Mouse (Mus musculus) CH12.LX (cell line): ENCODE measurements around the gene Frem2. TPM values are rescaled to one million over a fixed set of nuclear protein-coding genes. Genes with fewer than 3 reads are reported as not detected.

Source experiments
- DNase-seq: peaks from one replicate; pipeline ENCODE4 v3.0.0-alpha.2; 2013; ENCODE audit errors: extremely low read depth
- H3K27ac ChIP-seq: 2 replicates; pipeline ENCODE4 v1.5.1; 2012; ENCODE audit warnings: low read depth, mild to moderate bottlenecking, control low read depth, moderate library complexity; ENCODE audit not compliant: insufficient read depth
- H3K27me3 ChIP-seq: replicated peaks from 2 replicates; pipeline ENCODE3; 2012; ENCODE audit warnings: inconsistent platforms
- H3K36me3 ChIP-seq, 2 experiments: replicated peaks in 1 of 2; 2 replicates each; pipeline versions ENCODE3 to v1.6.1; 2012; ENCODE audit warnings: inconsistent platforms in 1 of 2, low read length in 1 of 2, mild to moderate bottlenecking in 1 of 2, mixed read lengths in 1 of 2, moderate library complexity in 1 of 2; ENCODE audit not compliant: control insufficient read depth in 1 of 2, insufficient read depth in 1 of 2
- H3K4me1 ChIP-seq, 2 experiments: 2 replicates each; pipeline ENCODE4 v1.6.1; 2012; ENCODE audit warnings: inconsistent platforms in 1 of 2, moderate library complexity in 1 of 2; ENCODE audit not compliant: insufficient read depth in 2 of 2, control insufficient read depth in 1 of 2
- H3K4me2 ChIP-seq: 2 replicates; pipeline ENCODE4 v1.6.1; 2012; ENCODE audit warnings: low read depth, mild to moderate bottlenecking, control low read depth; ENCODE audit not compliant: poor library complexity, insufficient read depth, severe bottlenecking
- H3K4me3 ChIP-seq, 3 experiments: fragments of 150-350 bp in 1 of 3; sonication (generic) in 1 of 3; replicated peaks in 1 of 3; 2 replicates each; pipeline versions ENCODE3 to v1.5.1; 2011 to 2012; ENCODE audit warnings: low read depth in 2 of 3, low read length in 2 of 3, mild to moderate bottlenecking in 2 of 3, moderate library complexity in 2 of 3, control low read depth in 1 of 3, improper control_type of control experiment in 1 of 3, inconsistent platforms in 1 of 3, mixed read lengths in 1 of 3; ENCODE audit not compliant: poor library complexity in 1 of 3
- H3K79me2 ChIP-seq: replicated peaks from 2 replicates; pipeline ENCODE4 v1.6.1; 2012; ENCODE audit warnings: mild to moderate bottlenecking, moderate library complexity; ENCODE audit not compliant: control insufficient read depth, poor library complexity, insufficient read depth, severe bottlenecking; ENCODE audit errors: extremely low read depth
- H3K9ac ChIP-seq: 2 replicates; pipeline ENCODE4 v1.6.1; 2012; ENCODE audit warnings: low read depth, mild to moderate bottlenecking, control low read depth, moderate library complexity; ENCODE audit not compliant: insufficient read depth
- H3K9me3 ChIP-seq: replicated peaks from 2 replicates; pipeline ENCODE3; 2012; ENCODE audit warnings: low read length, inconsistent platforms, mixed read lengths
- CHD2 ChIP-seq: IDR thresholded peaks from 2 replicates; pipeline ENCODE4 v1.6.1; 2011; ENCODE audit warnings: low read length, improper control_type of control experiment
- CTCF ChIP-seq, 2 experiments: IDR thresholded peaks in 1 of 2; conservative IDR thresholded peaks in 1 of 2; 2 replicates each; pipeline ENCODE4 v1.5.1; 2011 to 2012; ENCODE audit warnings: low read depth in 2 of 2, low read length in 2 of 2, improper control_type of control experiment in 1 of 2, inconsistent platforms in 1 of 2, mild to moderate bottlenecking in 1 of 2, moderate library complexity in 1 of 2
- ELF1 ChIP-seq: IDR thresholded peaks from 2 replicates; pipeline ENCODE4 v1.6.1; 2014; ENCODE audit warnings: low read depth, mild to moderate bottlenecking, inconsistent platforms, low read length, improper control_type of control experiment
- EP300 ChIP-seq: IDR thresholded peaks from 2 replicates; pipeline ENCODE4 v1.6.1; 2011; ENCODE audit warnings: low read length, improper control_type of control experiment
- JUN ChIP-seq: IDR thresholded peaks from 2 replicates; pipeline ENCODE4 v1.6.1; 2011; ENCODE audit warnings: low read depth, mild to moderate bottlenecking, low read length, improper control_type of control experiment, moderate library complexity; ENCODE audit not compliant: insufficient read depth
- JUND ChIP-seq: conservative IDR thresholded peaks from 2 replicates; pipeline ENCODE4 v1.6.1; 2011; ENCODE audit warnings: low read depth, low read length, improper control_type of control experiment
- MEF2A ChIP-seq: IDR thresholded peaks from 2 replicates; pipeline ENCODE4 v1.6.1; 2014; ENCODE audit warnings: low read depth, mild to moderate bottlenecking, inconsistent platforms, low read length, improper control_type of control experiment, borderline replicate concordance
- NELFE ChIP-seq: IDR thresholded peaks from 2 replicates; pipeline ENCODE4 v1.6.1; 2011; ENCODE audit warnings: low read depth, low read length, improper control_type of control experiment
- PAX5 ChIP-seq: IDR thresholded peaks from 2 replicates; pipeline ENCODE4 v1.6.1; 2012; ENCODE audit warnings: low read length, inconsistent platforms, mixed read lengths
- POLR2A ChIP-seq: IDR thresholded peaks from 2 replicates; pipeline ENCODE4 v1.6.1; 2011; ENCODE audit warnings: low read depth, mild to moderate bottlenecking, improper control_type of control experiment, low read length
- RAD21 ChIP-seq: IDR thresholded peaks from 2 replicates; pipeline ENCODE4 v1.6.1; 2011; ENCODE audit warnings: low read depth, mild to moderate bottlenecking, low read length, improper control_type of control experiment, moderate library complexity
- USF1 ChIP-seq: IDR thresholded peaks from 2 replicates; pipeline ENCODE4 v1.6.1; 2014; ENCODE audit warnings: low read depth, mild to moderate bottlenecking, inconsistent platforms, low read length, improper control_type of control experiment
- USF2 ChIP-seq: conservative IDR thresholded peaks from 2 replicates; pipeline ENCODE4 v1.6.1; 2011; ENCODE audit warnings: low read depth, low read length, improper control_type of control experiment
- ZKSCAN1 ChIP-seq: IDR thresholded peaks from 2 replicates; pipeline ENCODE4 v1.6.1; 2012; ENCODE audit warnings: low read depth, inconsistent platforms, low read length, improper control_type of control experiment, borderline replicate concordance
- dilution Hi-C: fragments of 300-500 bp; cut with MboI; formaldehyde crosslinking; loops from 2 replicates; pipeline ENCODE4 v1.14.3; 2020; ENCODE audit warnings: low sequenced_read_pairs; ENCODE audit not compliant: extremely low pct_unique_long_range_greater_than_20kb, extremely low pct_ligation_motif_present
- in situ Hi-C: fragments of 300-500 bp; cut with MboI; formaldehyde crosslinking; loops from 3 replicates; pipeline ENCODE4 v1.14.3; 2019; ENCODE audit warnings: low sequenced_read_pairs, low pct_ligation_motif_present, low pct_unique_long_range_greater_than_20kb, mixed read lengths
- polyA plus RNA-seq: library from polyadenylated mRNA; unstranded; fragments of >175 nt; gene quantifications from 2 replicates; pipeline ENCODE4 v1.2.1, GENCODE M21; 2012; ENCODE audit warnings: low read depth; ENCODE audit not compliant: insufficient read length
- total RNA-seq, 2 experiments: library from RNA; depleted of rRNA; stranded (reverse); fragments of 300-350 nt in 1 of 2; fragments of >200 nt in 1 of 2; gene quantifications; 2 replicates each; pipeline ENCODE4 v1.2.3; 2012 to 2014

The Frem2 gene
- total and polyA plus RNA-seq, 3 experiments, result 0.04 to 0.09 (median 0.04) TPM

DNA sequence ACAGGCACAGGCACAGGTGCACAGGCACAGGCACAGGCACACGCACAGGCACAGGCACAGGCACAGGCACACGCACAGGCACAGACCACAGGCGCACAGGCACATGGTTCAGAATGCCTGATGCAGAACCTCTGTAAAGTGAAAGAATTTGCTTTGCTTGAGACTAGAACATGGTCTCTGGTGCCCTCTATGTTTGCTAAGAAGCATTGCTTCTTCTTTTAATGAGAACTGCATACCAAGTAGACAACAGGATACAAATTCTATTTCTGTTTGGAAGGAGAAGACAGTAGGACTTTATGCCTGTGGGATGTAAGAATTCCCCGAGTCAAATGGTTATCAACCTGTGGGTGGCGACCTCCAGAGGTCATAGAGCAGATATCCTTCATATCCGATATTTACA lies 154.7 kb downstream of the Frem2 start:
- no peak overlapping the region for H3K4me2 ChIP-seq
- no peak overlapping the region for H3K27ac ChIP-seq
- in situ Hi-C loops (no loop called here), dilution Hi-C loops (no loop called here)
- H3K9ac ChIP-seq, result no peak overlapping the region
- H3K36me3 ChIP-seq, result no peaks in the 10 kb centered on the region
- no peaks in the 10 kb centered on the region for H3K79me2 ChIP-seq
- peak; percentile 21 for DNase-seq
- peak; percentile 36 to 70; a peak in 3 of 4 replicates for TF ChIP-seq CTCF (conservative IDR thresholded peaks at IDR 0.05 in 1 of 2, IDR thresholded peaks at IDR 0.05 in 1 of 2; ENCODE audit: low read depth in 2 of 2, low read length in 2 of 2)
- peak; percentile 72 for TF ChIP-seq RAD21
- TF ChIP-seq USF2, result no peak
- TF ChIP-seq NELFE, result no peak
- no peak for TF ChIP-seq CHD2
- TF ChIP-seq POLR2A, result no peak
- TF ChIP-seq USF1, result no peak
- no peak for TF ChIP-seq JUN
- no peak for TF ChIP-seq EP300
- no peaks in the 10 kb centered on the region for H3K9me3 ChIP-seq
- H3K4me1 ChIP-seq, result peaks cover 0 to 3% of the 10 kb centered on the region in 2 experiments; a peak in 2 of 4 replicates
- no peaks in the 10 kb centered on the region for H3K27me3 ChIP-seq
- no peak overlapping the region for H3K4me3 ChIP-seq

DNA sequence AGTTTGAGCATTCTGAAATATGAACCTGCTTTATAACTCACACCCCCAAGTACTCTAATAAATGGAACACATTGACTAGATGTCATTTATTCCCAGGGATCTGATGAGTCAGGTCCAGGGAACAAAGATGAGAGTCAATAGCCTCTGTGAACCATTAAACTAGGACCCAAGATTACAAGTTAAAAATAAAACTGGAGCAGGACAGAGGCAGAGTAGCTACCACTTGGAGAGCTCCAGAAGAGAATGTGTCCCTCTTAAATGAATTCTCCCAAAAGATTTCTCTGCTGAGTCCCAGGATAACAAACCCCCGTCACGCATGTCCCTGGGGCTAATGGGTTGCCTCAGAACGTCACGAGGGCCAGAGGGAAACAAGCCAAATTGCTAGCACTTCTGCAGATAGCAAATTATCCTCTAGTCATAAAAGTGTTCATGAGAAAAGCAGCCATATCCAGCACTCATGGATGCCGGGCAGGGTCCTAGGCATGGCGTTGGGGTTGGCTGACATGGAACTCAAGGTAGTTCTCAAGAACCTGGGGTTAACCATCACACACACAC lies 158.7 kb downstream of the Frem2 start:
- Histone ChIP-seq H3K79me2 (no peaks in the 10 kb centered on the region), H3K4me2 (no peak overlapping the region), H3K9me3 (no peaks in the 10 kb centered on the region), H3K4me1 (peaks cover 0 to 3% of the 10 kb centered on the region in 2 experiments; a peak in 2 of 4 replicates), H3K27me3 (no peaks in the 10 kb centered on the region), H3K36me3 (no peaks in the 10 kb centered on the region), H3K27ac (no peak overlapping the region), H3K4me3 (no peak overlapping the region), H3K9ac (no peak overlapping the region)
- in situ Hi-C loops (no loop called here), dilution Hi-C loops (no loop called here)
- no peak for DNase-seq
- no peak for TF ChIP-seq PAX5
- TF ChIP-seq MEF2A, result no peak
- no peak for TF ChIP-seq ELF1

DNA sequence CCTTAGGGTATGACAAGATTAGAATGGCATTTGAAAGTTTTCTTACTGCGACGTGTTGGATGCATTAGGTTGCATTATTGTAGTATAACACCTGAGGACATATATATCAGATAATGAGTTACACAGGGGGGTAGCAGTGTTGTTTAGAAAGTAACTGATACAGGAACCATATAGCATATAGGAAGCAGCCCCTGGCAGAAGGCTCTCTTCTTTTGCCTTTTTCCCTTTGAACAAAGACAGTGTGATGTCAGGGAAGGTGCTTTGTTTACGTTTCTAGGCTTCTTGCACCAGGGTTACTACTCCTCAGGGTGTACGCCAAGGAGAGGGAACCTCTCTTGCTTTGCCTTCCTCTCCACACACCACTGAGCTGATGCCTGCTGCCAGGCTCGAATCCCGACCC lies 168.8 kb downstream of the Frem2 start, which contains the start of gene Stoml3:
TSS of gene Stoml3 (plus strand) at position 301 of the 400 bp plus-strand sequence.
- H3K36me3 ChIP-seq, result peaks cover 0 to 2% of the 10 kb centered on the region in 2 experiments
- no peak for DNase-seq
- H3K79me2 ChIP-seq, result no peaks in the 10 kb centered on the region
- no peaks in the 10 kb centered on the region for H3K9me3 ChIP-seq
- no peak within 1 kb of the TSS for H3K4me3 ChIP-seq
- in situ Hi-C loops, result no loop called here
- dilution Hi-C loops, result no loop called here
- no peak within 1 kb of the TSS for H3K4me2 ChIP-seq
- H3K27ac ChIP-seq, result no peak within 1 kb of the TSS
- no peak for TF ChIP-seq ZKSCAN1
- TF ChIP-seq JUND, result no peak
- H3K9ac ChIP-seq, result no peak within 1 kb of the TSS
- H3K27me3 ChIP-seq, result no peaks in the 10 kb centered on the region
- H3K4me1 ChIP-seq, result peaks cover 0 to 7% of the 10 kb centered on the region in 2 experiments; a peak in 3 of 4 replicates
